Mouse (Mus musculus) embryonic facial prominence, embryonic 15.5 days (tissue): ENCODE measurements around the gene Pcdh10. TPM values are rescaled to one million over a fixed set of nuclear protein-coding genes. Genes with fewer than 3 reads are reported as not detected.

ENCODE experiments used
- ATAC-seq: fragments of 200-750 bp; cut with Nextera tagmentation; 2 replicates; pipeline ENCODE4 v1.8.0; 2017; ENCODE audit warnings: low read depth, moderate TSS enrichment; ENCODE audit not compliant: insufficient number of reproducible peaks, low FRiP score, low TSS enrichment
- H3K27ac ChIP-seq: fragments of 300-500 bp; sonication (generic); replicated peaks from 2 replicates; pipeline ENCODE4 v1.5.1; 2015; ENCODE audit warnings: mild to moderate bottlenecking, inconsistent platforms
- H3K27me3 ChIP-seq: fragments of 300-500 bp; sonication (generic); 2 replicates; pipeline ENCODE4 v1.6.1; 2015; ENCODE audit warnings: inconsistent platforms
- H3K36me3 ChIP-seq: fragments of 300-500 bp; sonication (generic); 2 replicates; pipeline ENCODE4 v1.6.1; 2015; ENCODE audit warnings: mild to moderate bottlenecking, inconsistent platforms
- H3K4me1 ChIP-seq: fragments of 300-500 bp; sonication (generic); 2 replicates; pipeline ENCODE4 v1.6.1; 2015; ENCODE audit warnings: inconsistent platforms
- H3K4me2 ChIP-seq: fragments of 300-500 bp; sonication (generic); replicated peaks from 2 replicates; pipeline ENCODE4 v1.6.1; 2015; ENCODE audit warnings: mild to moderate bottlenecking, inconsistent platforms
- H3K4me3 ChIP-seq: fragments of 300-500 bp; sonication (generic); replicated peaks from 2 replicates; pipeline ENCODE4 v1.5.1; 2015; ENCODE audit warnings: mild to moderate bottlenecking, inconsistent platforms
- H3K9ac ChIP-seq: fragments of 300-500 bp; sonication (generic); 2 replicates; pipeline ENCODE4 v1.6.1; 2015; ENCODE audit warnings: inconsistent platforms
- H3K9me3 ChIP-seq: fragments of 300-500 bp; sonication (generic); replicated peaks from 2 replicates; pipeline ENCODE4 v1.6.1; 2016; ENCODE audit warnings: inconsistent platforms
- WGBS: fragments of 180-500 bp; shearing (Covaris S2); methylation state at CpG from one replicate; pipeline ENCODE4 v1.1.7; 2015; 5-methylcytosine and 5-hydroxymethylcytosine counted together
- polyA plus RNA-seq: library from polyadenylated mRNA; unstranded; fragments of >200 nt; fragmentation: Nextera tagmentation; extraction: Ambion mirVana; gene quantifications from 2 replicates; pipeline ENCODE4 v1.2.1, GENCODE M21; 2015

The Pcdh10 gene
- polyA plus RNA-seq, 1 experiment from 2014 or later, result 4.5 TPM

DNA sequence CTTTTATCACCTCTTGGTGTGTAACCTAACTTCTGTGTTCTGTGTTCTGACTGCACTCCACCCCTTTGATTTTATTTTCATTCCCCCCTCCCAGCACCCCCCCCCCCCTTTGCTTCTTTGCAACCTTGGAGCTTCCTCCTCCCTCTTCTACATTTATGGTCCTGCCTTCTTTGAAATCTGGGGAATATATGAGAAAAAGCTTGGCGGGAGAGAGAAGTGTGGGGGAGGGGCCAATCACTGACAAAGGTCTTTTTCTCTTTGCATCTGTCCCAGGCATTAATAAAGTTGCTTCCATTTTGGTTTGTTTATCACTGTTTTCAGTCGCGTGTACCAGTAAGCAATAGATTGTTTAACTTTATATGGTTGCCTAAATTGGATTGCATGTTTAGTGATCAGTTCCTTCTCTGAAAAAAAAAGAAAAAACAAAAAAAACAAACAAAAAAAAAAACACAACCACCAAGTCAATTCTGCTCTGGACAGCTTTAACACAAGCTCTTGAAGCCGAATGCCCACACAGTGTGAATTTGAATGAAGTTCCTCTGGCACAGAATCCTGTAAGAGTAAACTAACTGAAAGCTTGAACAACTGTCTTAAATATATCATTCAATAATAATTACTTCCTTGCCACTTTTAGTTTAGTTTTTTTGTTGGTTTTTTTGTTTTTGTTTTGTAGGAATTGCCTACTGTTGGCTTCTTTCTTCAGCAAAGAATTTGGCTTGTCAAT lies 4.0 kb downstream of the Pcdh10 start:
- Histone ChIP-seq H3K4me3 (peak overlapping the region; percentile 63), H3K27me3 (peaks cover 24% of the 10 kb centered on the region), H3K4me2 (peak overlapping the region; percentile 97), H3K4me1 (peaks cover 32% of the 10 kb centered on the region), H3K36me3 (no peaks in the 10 kb centered on the region), H3K27ac (no peak overlapping the region), H3K9ac (no peak overlapping the region), H3K9me3 (no peaks in the 10 kb centered on the region)
- 30% methylated on average over 4 of the region's 4 CpGs for WGBS
- no peak for ATAC-seq

DNA sequence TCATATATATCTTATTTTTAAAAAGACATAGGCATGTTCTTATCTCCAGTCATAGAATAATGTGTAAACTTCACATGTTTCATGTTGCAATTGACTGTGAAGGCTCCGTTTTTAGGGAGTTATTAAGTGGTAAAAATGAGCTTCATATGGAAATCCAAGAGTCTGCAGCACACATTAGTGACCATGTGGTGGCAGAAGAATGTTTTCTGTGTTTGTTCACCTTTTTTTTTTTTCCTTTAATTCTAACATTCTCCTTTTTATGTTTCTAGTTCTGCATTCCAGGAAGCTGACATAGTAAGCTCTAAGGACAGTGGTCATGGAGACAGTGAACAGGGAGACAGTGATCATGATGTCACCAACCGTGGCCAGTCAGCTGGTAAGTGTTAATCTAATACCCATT lies 5.6 kb downstream of the Pcdh10 start:
- H3K4me1 ChIP-seq, result peaks cover 25% of the 10 kb centered on the region
- peaks cover 22% of the 10 kb centered on the region for H3K27me3 ChIP-seq
- H3K36me3 ChIP-seq, result no peaks in the 10 kb centered on the region
- no peaks in the 10 kb centered on the region for H3K9me3 ChIP-seq
- H3K4me3 ChIP-seq, result no peak overlapping the region
- H3K27ac ChIP-seq, result no peak overlapping the region
- H3K9ac ChIP-seq, result no peak overlapping the region
- ATAC-seq, result no peak
- no peak overlapping the region for H3K4me2 ChIP-seq
- WGBS, result 37% methylated on average over 2 of the region's 2 CpGs

DNA sequence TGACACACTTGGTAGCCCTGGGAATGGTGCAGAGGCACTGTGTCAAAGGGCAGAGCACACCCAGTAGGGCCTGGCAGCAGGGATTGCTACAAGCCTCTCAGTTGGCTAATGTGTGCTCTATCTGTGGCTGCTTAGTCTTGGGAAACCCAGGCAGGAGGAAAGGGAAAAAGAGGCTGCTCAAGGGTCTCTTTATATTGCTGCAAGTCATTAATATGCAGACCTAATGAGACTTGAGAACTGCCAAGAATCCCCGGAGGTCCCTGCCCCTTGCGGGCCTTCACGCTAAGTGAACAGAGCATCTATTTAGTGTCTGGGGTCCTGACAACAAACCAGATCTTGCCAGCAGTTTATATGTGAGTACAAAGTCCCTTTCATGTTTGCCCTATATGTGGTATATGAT lies 6.8 kb downstream of the Pcdh10 start:
- ATAC-seq, result 0 out of 2 replicates have a peak, but pooled peaks have one; percentile 11

GRCm38 (mm10) chr3:45385451-45385850 lies 7.3 kb downstream of the Pcdh10 start:
- H3K4me2 ChIP-seq, result no peak overlapping the region
- H3K9ac ChIP-seq, result no peak overlapping the region
- WGBS, result 50% methylated on average over 2 of the region's 2 CpGs

More for the DNA sequence above, 6.8 kb downstream of the Pcdh10 start:
- Histone ChIP-seq H3K9ac (no peak overlapping the region), H3K27me3 (peaks cover 18% of the 10 kb centered on the region), H3K9me3 (no peaks in the 10 kb centered on the region), H3K4me2 (no peak overlapping the region), H3K36me3 (no peaks in the 10 kb centered on the region), H3K4me1 (peaks cover 16% of the 10 kb centered on the region), H3K27ac (no peak overlapping the region), H3K4me3 (no peak overlapping the region)
- 48% methylated on average over 3 of the region's 3 CpGs for WGBS

GRCm38 (mm10) chr3:45386512-45386911 lies 8.3 kb downstream of the Pcdh10 start:
- Histone ChIP-seq H3K27me3 (peaks cover 3% of the 10 kb centered on the region), H3K9ac (no peak overlapping the region), H3K4me1 (peaks cover 3% of the 10 kb centered on the region), H3K27ac (no peak overlapping the region), H3K36me3 (no peaks in the 10 kb centered on the region), H3K4me2 (no peak overlapping the region), H3K4me3 (no peak overlapping the region), H3K9me3 (no peaks in the 10 kb centered on the region)
- no peak for ATAC-seq
- 75% methylated on average over 2 of the region's 2 CpGs for WGBS

More at GRCm38 (mm10) chr3:45385451-45385850, 7.3 kb downstream of the Pcdh10 start:
- Histone ChIP-seq H3K27ac (no peak overlapping the region), H3K27me3 (peaks cover 14% of the 10 kb centered on the region), H3K36me3 (no peaks in the 10 kb centered on the region), H3K4me1 (peaks cover 12% of the 10 kb centered on the region), H3K4me3 (no peak overlapping the region), H3K9me3 (no peaks in the 10 kb centered on the region)
- ATAC-seq, result no peak

GRCm38 (mm10) chr3:45397101-45397500 lies 18.9 kb downstream of the Pcdh10 start:
- H3K9ac ChIP-seq, result no peak overlapping the region
- no peaks in the 10 kb centered on the region for H3K27me3 ChIP-seq
- H3K9me3 ChIP-seq, result no peaks in the 10 kb centered on the region
- no peaks in the 10 kb centered on the region for H3K4me1 ChIP-seq
- ATAC-seq, result no peak
- WGBS, result 77% methylated on average over 4 of the region's 4 CpGs
- no peaks in the 10 kb centered on the region for H3K36me3 ChIP-seq
- H3K4me2 ChIP-seq, result no peak overlapping the region
- no peak overlapping the region for H3K4me3 ChIP-seq
- no peak overlapping the region for H3K27ac ChIP-seq

DNA sequence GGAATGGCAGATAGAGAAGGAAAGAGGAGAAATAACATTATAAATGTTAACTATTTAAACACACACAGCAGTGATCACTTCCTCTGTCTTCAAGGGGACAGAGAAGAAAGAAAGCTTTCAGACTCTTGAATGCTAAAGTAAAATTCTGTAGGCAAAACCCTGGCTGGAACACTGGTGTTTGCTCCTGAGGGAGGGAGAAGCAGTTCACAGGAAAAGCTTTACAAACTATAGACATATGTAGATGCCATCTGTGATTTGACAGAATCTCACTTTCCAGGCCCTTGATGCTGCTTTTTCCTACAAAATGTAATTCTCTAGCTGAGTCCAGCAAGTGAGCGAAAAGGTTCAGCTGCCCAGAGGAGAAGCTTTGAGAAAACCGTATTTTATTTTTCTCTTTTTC lies 25.0 kb downstream of the Pcdh10 start:
- 71% methylated on average over 2 of the region's 2 CpGs for WGBS
- no peak overlapping the region for H3K9ac ChIP-seq
- no peak overlapping the region for H3K27ac ChIP-seq
- ATAC-seq, result no peak
- no peaks in the 10 kb centered on the region for H3K4me1 ChIP-seq
- H3K27me3 ChIP-seq, result no peaks in the 10 kb centered on the region
- H3K9me3 ChIP-seq, result no peaks in the 10 kb centered on the region
- no peak overlapping the region for H3K4me2 ChIP-seq
- no peak overlapping the region for H3K4me3 ChIP-seq
- H3K36me3 ChIP-seq, result no peaks in the 10 kb centered on the region

GRCm38 (mm10) chr3:45431691-45432090 lies 53.5 kb downstream of the Pcdh10 start:
- no peak for ATAC-seq
- WGBS, result 62% methylated on average over 1 of the region's 1 CpGs
- no peak overlapping the region for H3K4me3 ChIP-seq
- H3K36me3 ChIP-seq, result no peaks in the 10 kb centered on the region
- no peak overlapping the region for H3K9ac ChIP-seq
- no peaks in the 10 kb centered on the region for H3K4me1 ChIP-seq
- H3K4me2 ChIP-seq, result no peak overlapping the region
- H3K9me3 ChIP-seq, result no peaks in the 10 kb centered on the region
- H3K27ac ChIP-seq, result no peak overlapping the region
- no peaks in the 10 kb centered on the region for H3K27me3 ChIP-seq

- ATAC-seq, result no peak
Observed at GRCm38 (mm10) chr3:45432172-45432765, 54.1 kb downstream of the Pcdh10 start.

More at GRCm38 (mm10) chr3:45432172-45432765, 54.1 kb downstream of the Pcdh10 start:
- no peak overlapping the region for H3K4me2 ChIP-seq
- no peaks in the 10 kb centered on the region for H3K4me1 ChIP-seq
- H3K4me3 ChIP-seq, result no peak overlapping the region
- no peaks in the 10 kb centered on the region for H3K27me3 ChIP-seq
- H3K9me3 ChIP-seq, result no peaks in the 10 kb centered on the region
- no peak overlapping the region for H3K9ac ChIP-seq
- no peak overlapping the region for H3K27ac ChIP-seq
- 67% methylated on average over 11 of the region's 11 CpGs for WGBS
- H3K36me3 ChIP-seq, result no peaks in the 10 kb centered on the region
